In genomic region chr11:68373105-68373504, GRCm38 (mm10) we compare ENCODE assay signal across 19 mouse cellular contexts. TPM values are rescaled to one million over a fixed set of nuclear protein-coding genes. Genes with fewer than 3 reads are reported as not detected.
A peak's percentile ranks its signal among the peaks of the same experiment; 100 is the strongest.
DNase-seq lines count a peak whose midpoint lies in the region; ATAC-seq and TF ChIP-seq lines count a peak whose summit lies in the region.
"Had no signal": no experiment of that assay in that cellular context is flagged by ENCODE, and none has a peak within 500 bp of the region (broad histone marks: within the 10 kb centered on the region; RNA-seq: fewer than 3 reads in every experiment).

No protein-coding gene starts in this region.

- no peak; the same call in 1 of the 2 replicates for ATAC-seq in heart, postnatal 0 days (ENCODE audit: insufficient read depth, low read depth)
- ATAC-seq in kidney, embryonic 14.5 days (ENCODE audit: low FRiP score, low TSS enrichment) = peak; percentile 63; the same call in 1 of the 2 replicates
- ATAC-seq in midbrain, embryonic 13.5 days = no peak
- ATAC-seq: intestine, embryonic 15.5 days had no signal

- H3K9ac ChIP-seq in heart, postnatal 0 days (replicated peaks; ENCODE audit: low read depth, low read length) = no peak overlapping the region
- no peak overlapping the region for H3K9ac ChIP-seq in kidney, embryonic 14.5 days (ENCODE audit: low read depth, low read length)
- H3K9ac ChIP-seq in midbrain, embryonic 13.5 days (replicated peaks) = no peak overlapping the region
- H3K9ac ChIP-seq: embryonic facial prominence, embryonic 15.5 days; hindbrain, embryonic 15.5 days; intestine, embryonic 15.5 days; liver, embryonic 14.5 days; lung, embryonic 15.5 days had no signal

- no peak for DNase-seq in heart, postnatal 0 days (ENCODE audit: low spot score)
- DNase-seq in heart, adult 8-10 months (ENCODE audit: low spot score) = no peak
- DNase-seq in kidney, adult 18-20 months = peak; percentile 73
- DNase-seq in kidney, postnatal 36 days = peak; percentile 79 to 90
- DNase-seq in ovary, adult 18-20 months (ENCODE audit: low spot score) = no peak
- DNase-seq: adrenal gland, adult 2 months; cerebellum, adult 9-10 months; lung, postnatal 4 days; right cerebral cortex, postnatal 4 days had no signal

- peak overlapping the region; percentile 2; the same call in 1 of the 2 replicates for H3K27ac ChIP-seq in heart, postnatal 0 days (ENCODE audit: low read depth)
- H3K27ac ChIP-seq in kidney, embryonic 14.5 days (ENCODE audit: low read depth, low read length) = peak overlapping the region; percentile 51; the same call in 1 of the 2 replicates
- H3K27ac ChIP-seq in midbrain, embryonic 13.5 days = no peak overlapping the region
- H3K27ac ChIP-seq: embryonic facial prominence, embryonic 15.5 days; hindbrain, embryonic 15.5 days; intestine, embryonic 15.5 days; liver, embryonic 14.5 days; lung, embryonic 15.5 days; stomach, postnatal 0 days had no signal

- WGBS in heart, postnatal 0 days = 60% methylated on average over 10 of the region's 10 CpGs
- WGBS in kidney, embryonic 14.5 days = 38% methylated on average over 10 of the region's 10 CpGs
- 63% methylated on average over 10 of the region's 10 CpGs for WGBS in midbrain, embryonic 13.5 days

- no peak overlapping the region for H3K4me2 ChIP-seq in heart, postnatal 0 days (ENCODE audit: low read depth, low read length)
- H3K4me2 ChIP-seq in kidney, embryonic 14.5 days (replicated peaks; ENCODE audit: low read depth, low read length) = no peak overlapping the region
- H3K4me2 ChIP-seq in midbrain, embryonic 13.5 days (replicated peaks) = no peak overlapping the region
- H3K4me2 ChIP-seq: embryonic facial prominence, embryonic 15.5 days; hindbrain, embryonic 15.5 days; intestine, embryonic 15.5 days; lung, embryonic 15.5 days had no signal

- H3K4me3 ChIP-seq in heart, postnatal 0 days (ENCODE audit: low read depth, low read length) = no peak overlapping the region
- no peak overlapping the region for H3K4me3 ChIP-seq in kidney, embryonic 14.5 days (ENCODE audit: low read length)
- no peak overlapping the region for H3K4me3 ChIP-seq in midbrain, embryonic 13.5 days (replicated peaks)
- H3K4me3 ChIP-seq: embryonic facial prominence, embryonic 15.5 days; hindbrain, embryonic 15.5 days; intestine, embryonic 15.5 days; lung, embryonic 15.5 days had no signal

- H3K4me1 ChIP-seq in heart, postnatal 0 days (ENCODE audit: control insufficient read depth, insufficient read depth) = peaks cover 20% of the 10 kb centered on the region; the same call in 1 of the 2 replicates
- peaks cover 19% of the 10 kb centered on the region for H3K4me1 ChIP-seq in kidney, embryonic 14.5 days (ENCODE audit: control insufficient read depth, insufficient read depth, low read length)
- peaks cover 19% of the 10 kb centered on the region for H3K4me1 ChIP-seq in midbrain, embryonic 13.5 days (replicated peaks)

- no peak for TF ChIP-seq CTCF in heart, postnatal 0 days (IDR thresholded peaks at IDR 0.05; ENCODE audit: low read depth)

- no peak for TF ChIP-seq EP300 in heart, postnatal 0 days (IDR thresholded peaks at IDR 0.05; ENCODE audit: low read depth)

- H3K27me3 ChIP-seq in heart, postnatal 0 days (ENCODE audit: control insufficient read depth, insufficient read depth, low read length) = no peaks in the 10 kb centered on the region
- H3K27me3 ChIP-seq in kidney, embryonic 14.5 days (ENCODE audit: control insufficient read depth, insufficient read depth, low read length) = no peaks in the 10 kb centered on the region
- H3K27me3 ChIP-seq in midbrain, embryonic 13.5 days = peaks cover 65% of the 10 kb centered on the region
- H3K27me3 ChIP-seq: embryonic facial prominence, embryonic 15.5 days; intestine, embryonic 15.5 days; lung, embryonic 15.5 days had no signal

- H3K9me3 ChIP-seq in heart, postnatal 0 days (replicated peaks; ENCODE audit: control insufficient read depth, low read length) = no peaks in the 10 kb centered on the region
- H3K9me3 ChIP-seq in kidney, embryonic 14.5 days (ENCODE audit: control insufficient read depth, low read length) = no peaks in the 10 kb centered on the region
- no peaks in the 10 kb centered on the region for H3K9me3 ChIP-seq in midbrain, embryonic 13.5 days
- H3K9me3 ChIP-seq: embryonic facial prominence, embryonic 15.5 days; hindbrain, embryonic 15.5 days; intestine, embryonic 15.5 days; lung, embryonic 15.5 days had no signal

- peaks cover 10% of the 10 kb centered on the region; the same call in 1 of the 2 replicates for H3K36me3 ChIP-seq in heart, postnatal 0 days (replicated peaks; ENCODE audit: control insufficient read depth, insufficient read depth, low read length)
- H3K36me3 ChIP-seq in kidney, embryonic 14.5 days (ENCODE audit: control insufficient read depth, insufficient read depth, low read length) = no peaks in the 10 kb centered on the region
- no peaks in the 10 kb centered on the region for H3K36me3 ChIP-seq in midbrain, embryonic 13.5 days
- H3K36me3 ChIP-seq: embryonic facial prominence, embryonic 15.5 days; hindbrain, embryonic 15.5 days; intestine, embryonic 15.5 days; lung, embryonic 15.5 days had no signal

RNA-seq across cellular contexts. Expression of gene Ntn1, which starts 27.5 kb away (rescaled TPM):
- total RNA-seq in heart, postnatal 0 days (2014; rRNA removed; ENCODE audit: low replicate concordance) = 117 and 136 TPM in 2 replicates
- 21.3 and 24.8 TPM in 2 replicates for polyA plus RNA-seq in heart, postnatal 0 days (2015; fragmentation: Nextera tagmentation; extraction: Ambion mirVana)
- 10 to 100 TPM; 62.6 to 88.8 (median 70.8) TPM for total RNA-seq in heart, adult 8-10 months (2022)
- polyA plus RNA-seq in kidney, embryonic 14.5 days (2014; fragmentation: Nextera tagmentation; extraction: Ambion mirVana) = 8.5 and 10.2 TPM in 2 replicates
- polyA plus RNA-seq in midbrain, embryonic 13.5 days (2015; fragmentation: Nextera tagmentation; extraction: Ambion mirVana) = 17.3 and 31.0 TPM in 2 replicates
- total RNA-seq: granulocyte monocyte progenitor cell, adult 5-6 weeks; neutrophil, adult 5-6 weeks had no signal

RNA-seq across cellular contexts. Expression of gene Pik3r5, which starts 58.8 kb away (rescaled TPM):
- 1.5 and 2.0 TPM in 2 replicates for total RNA-seq in heart, postnatal 0 days (2014; rRNA removed; ENCODE audit: low replicate concordance)
- 0.82 and 0.84 TPM in 2 replicates for polyA plus RNA-seq in heart, postnatal 0 days (2015; fragmentation: Nextera tagmentation; extraction: Ambion mirVana)
- total RNA-seq in heart, adult 8-10 months (2022) = 1 to 10 TPM in 1 of 4 experiments, under 1 TPM in 3; 0.31 to 1.6 (median 0.70) TPM
- polyA plus RNA-seq in kidney, embryonic 14.5 days (2014; fragmentation: Nextera tagmentation; extraction: Ambion mirVana) = 0.41 and 1.5 TPM in 2 replicates
- 0.24 and 0.50 TPM in 2 replicates for polyA plus RNA-seq in midbrain, embryonic 13.5 days (2015; fragmentation: Nextera tagmentation; extraction: Ambion mirVana)

Comparison
In these comparisons a context has a peak if more than half of its experiments do, and no peak if none do; other contexts are left out.
1. DNase-seq: peak in kidney, adult 18-20 months (single experiment) and kidney, postnatal 36 days (2 of 2); none in heart, postnatal 0 days (single experiment), heart, adult 8-10 months (single experiment) and ovary, adult 18-20 months (single experiment).